Mouse (Mus musculus): ENCODE measurements around the gene Susd4. TPM values are rescaled to one million over a fixed set of nuclear protein-coding genes. Genes with fewer than 3 reads are reported as not detected.

Gene Susd4
- polyA plus RNA-seq, 1 experiment from 2014 or later, result 5.8 TPM

- H3K4me1 ChIP-seq (ENCODE audit: control insufficient read depth in 2 of 2, insufficient read depth in 2 of 2, low read length in 2 of 2), result no peaks in the 10 kb centered on the region
- H3K4me3 ChIP-seq (ENCODE audit: control insufficient read depth in 1 of 2, insufficient read depth in 1 of 2, low read depth in 1 of 2, low read length in 2 of 2), result no peak overlapping the region
- H3K27ac ChIP-seq (replicated peaks in 1 of 2; ENCODE audit: control insufficient read depth in 1 of 2, insufficient read depth in 1 of 2, low read depth in 2 of 2, low read length in 2 of 2), result no peak overlapping the region
- H3K9ac ChIP-seq (ENCODE audit: low read length), result no peak overlapping the region
- 71% methylated on average over 17 of the region's 17 CpGs for WGBS
- no peaks in the 10 kb centered on the region for H3K9me3 ChIP-seq (ENCODE audit: control insufficient read depth, low read length)
- no peak overlapping the region for H3K4me2 ChIP-seq (ENCODE audit: low read length)
- ATAC-seq (ENCODE audit: insufficient number of reproducible peaks, insufficient read depth, low FRiP score, low read depth), result no peak
- H3K36me3 ChIP-seq (ENCODE audit: control insufficient read depth, insufficient read depth, low read length), result no peaks in the 10 kb centered on the region
- peaks cover 9% of the 10 kb centered on the region; the same call in 1 of the 2 replicates for H3K27me3 ChIP-seq (ENCODE audit: control insufficient read depth, insufficient read depth, low read length)
Observed at GRCm38 (mm10) chr1:182747834-182748233, 15.8 kb upstream of the Susd4 start.

GRCm38 (mm10) chr1:182749080-182749479 is 14.6 kb upstream of the Susd4 start, which contains the start of gene Ccdc185:
Ccdc185 (minus strand) TSS chr1:182749180.
- no peak for ATAC-seq (ENCODE audit: insufficient number of reproducible peaks, insufficient read depth, low FRiP score, low read depth)
- Histone ChIP-seq H3K27ac (replicated peaks in 1 of 2; ENCODE audit: control insufficient read depth in 1 of 2, insufficient read depth in 1 of 2, low read depth in 2 of 2, low read length in 2 of 2) (no peak within 1 kb of the TSS), H3K4me2 (ENCODE audit: low read length) (no peak within 1 kb of the TSS), H3K9me3 (ENCODE audit: control insufficient read depth, low read length) (no peaks in the 10 kb centered on the region), H3K9ac (ENCODE audit: low read length) (no peak within 1 kb of the TSS), H3K4me3 (ENCODE audit: control insufficient read depth in 1 of 2, insufficient read depth in 1 of 2, low read depth in 1 of 2, low read length in 2 of 2) (no peak within 1 kb of the TSS), H3K36me3 (ENCODE audit: control insufficient read depth, insufficient read depth, low read length) (no peaks in the 10 kb centered on the region), H3K27me3 (ENCODE audit: control insufficient read depth, insufficient read depth, low read length) (peaks cover 9% of the 10 kb centered on the region; the same call in 1 of the 2 replicates), H3K4me1 (ENCODE audit: control insufficient read depth in 2 of 2, insufficient read depth in 2 of 2, low read length in 2 of 2) (no peaks in the 10 kb centered on the region)
- 84% methylated on average over 9 of the region's 9 CpGs for WGBS

- Histone ChIP-seq H3K4me2 (ENCODE audit: low read length) (no peak overlapping the region), H3K4me3 (ENCODE audit: control insufficient read depth in 1 of 2, insufficient read depth in 1 of 2, low read depth in 1 of 2, low read length in 2 of 2) (no peak overlapping the region), H3K4me1 (ENCODE audit: control insufficient read depth in 2 of 2, insufficient read depth in 2 of 2, low read length in 2 of 2) (no peaks in the 10 kb centered on the region), H3K9ac (ENCODE audit: low read length) (no peak overlapping the region), H3K27me3 (ENCODE audit: control insufficient read depth, insufficient read depth, low read length) (peaks cover 9% of the 10 kb centered on the region; the same call in 1 of the 2 replicates), H3K36me3 (ENCODE audit: control insufficient read depth, insufficient read depth, low read length) (no peaks in the 10 kb centered on the region), H3K9me3 (ENCODE audit: control insufficient read depth, low read length) (no peaks in the 10 kb centered on the region), H3K27ac (replicated peaks in 1 of 2; ENCODE audit: control insufficient read depth in 1 of 2, insufficient read depth in 1 of 2, low read depth in 2 of 2, low read length in 2 of 2) (no peak overlapping the region)
- no peak for ATAC-seq (ENCODE audit: insufficient number of reproducible peaks, insufficient read depth, low FRiP score, low read depth)
- 84% methylated on average over 8 of the region's 8 CpGs for WGBS
Observed at GRCm38 (mm10) chr1:182751301-182751700, 12.4 kb upstream of the Susd4 start.

GRCm38 (mm10) chr1:182753694-182754093 is 10.0 kb upstream of the Susd4 start:
- WGBS, result 78% methylated on average over 8 of the region's 8 CpGs
- no peak for ATAC-seq (ENCODE audit: insufficient number of reproducible peaks, insufficient read depth, low FRiP score, low read depth)
- Histone ChIP-seq H3K9me3 (ENCODE audit: control insufficient read depth, low read length) (no peaks in the 10 kb centered on the region), H3K4me2 (ENCODE audit: low read length) (no peak overlapping the region), H3K27me3 (ENCODE audit: control insufficient read depth, insufficient read depth, low read length) (peaks cover 6% of the 10 kb centered on the region; the same call in 1 of the 2 replicates), H3K9ac (ENCODE audit: low read length) (no peak overlapping the region), H3K27ac (replicated peaks in 1 of 2; ENCODE audit: control insufficient read depth in 1 of 2, insufficient read depth in 1 of 2, low read depth in 2 of 2, low read length in 2 of 2) (no peak overlapping the region), H3K36me3 (ENCODE audit: control insufficient read depth, insufficient read depth, low read length) (no peaks in the 10 kb centered on the region), H3K4me3 (ENCODE audit: control insufficient read depth in 1 of 2, insufficient read depth in 1 of 2, low read depth in 1 of 2, low read length in 2 of 2) (no peak overlapping the region), H3K4me1 (ENCODE audit: control insufficient read depth in 2 of 2, insufficient read depth in 2 of 2, low read length in 2 of 2) (no peaks in the 10 kb centered on the region)

- H3K4me3 ChIP-seq (ENCODE audit: control insufficient read depth in 1 of 2, insufficient read depth in 1 of 2, low read depth in 1 of 2, low read length in 2 of 2), result no peak overlapping the region
- H3K27me3 ChIP-seq (ENCODE audit: control insufficient read depth, insufficient read depth, low read length), result 0 out of 2 replicates have a peak, but pooled peaks cover 3% of the 10 kb centered on the region
- WGBS, result 78% methylated on average over 5 of the region's 5 CpGs
- H3K4me2 ChIP-seq (ENCODE audit: low read length), result no peak overlapping the region
- no peak for ATAC-seq (ENCODE audit: insufficient number of reproducible peaks, insufficient read depth, low FRiP score, low read depth)
- H3K4me1 ChIP-seq (ENCODE audit: control insufficient read depth in 2 of 2, insufficient read depth in 2 of 2, low read length in 2 of 2), result no peaks in the 10 kb centered on the region
- no peak overlapping the region for H3K27ac ChIP-seq (replicated peaks in 1 of 2; ENCODE audit: control insufficient read depth in 1 of 2, insufficient read depth in 1 of 2, low read depth in 2 of 2, low read length in 2 of 2)
- H3K9me3 ChIP-seq (ENCODE audit: control insufficient read depth, low read length), result no peaks in the 10 kb centered on the region
- H3K9ac ChIP-seq (ENCODE audit: low read length), result no peak overlapping the region
- no peaks in the 10 kb centered on the region for H3K36me3 ChIP-seq (ENCODE audit: control insufficient read depth, insufficient read depth, low read length)
Observed at GRCm38 (mm10) chr1:182754865-182755264, 8.8 kb upstream of the Susd4 start.

GRCm38 (mm10) chr1:182758783-182759182 is 4.9 kb upstream of the Susd4 start:
- H3K27ac ChIP-seq (replicated peaks in 1 of 2; ENCODE audit: control insufficient read depth in 1 of 2, insufficient read depth in 1 of 2, low read depth in 2 of 2, low read length in 2 of 2), result no peak overlapping the region

GRCm38 (mm10) chr1:182763191-182763715 is 407 bp upstream of the Susd4 start:
- no peaks in the 10 kb centered on the region for H3K9me3 ChIP-seq (ENCODE audit: control insufficient read depth, low read length)
- H3K36me3 ChIP-seq (ENCODE audit: control insufficient read depth, insufficient read depth, low read length), result no peaks in the 10 kb centered on the region
- peaks cover 20% of the 10 kb centered on the region for H3K27me3 ChIP-seq (ENCODE audit: control insufficient read depth, insufficient read depth, low read length)
- peak overlapping the region; percentile 96 for H3K4me2 ChIP-seq (ENCODE audit: low read length)
- H3K4me3 ChIP-seq (ENCODE audit: control insufficient read depth in 1 of 2, insufficient read depth in 1 of 2, low read depth in 1 of 2, low read length in 2 of 2), result peak overlapping the region; percentile 68 to 78
- peaks cover 5 to 10% of the 10 kb centered on the region in 2 experiments; a peak in 2 of 4 replicates for H3K4me1 ChIP-seq (ENCODE audit: control insufficient read depth in 2 of 2, insufficient read depth in 2 of 2, low read length in 2 of 2)
- H3K27ac ChIP-seq (replicated peaks in 1 of 2; ENCODE audit: control insufficient read depth in 1 of 2, insufficient read depth in 1 of 2, low read depth in 2 of 2, low read length in 2 of 2), result no peak overlapping the region
- H3K9ac ChIP-seq (ENCODE audit: low read length), result peak overlapping the region; percentile 72
- 13% methylated on average over 17 of the region's 17 CpGs for WGBS
- ATAC-seq (ENCODE audit: insufficient number of reproducible peaks, insufficient read depth, low FRiP score, low read depth), result 0 out of 2 replicates have a peak, but pooled peaks have one; percentile 6

More at GRCm38 (mm10) chr1:182758783-182759182, 4.9 kb upstream of the Susd4 start:
- 84% methylated on average over 1 of the region's 1 CpGs for WGBS
- Histone ChIP-seq H3K27me3 (ENCODE audit: control insufficient read depth, insufficient read depth, low read length) (peaks cover 12% of the 10 kb centered on the region; the same call in 1 of the 2 replicates), H3K4me1 (ENCODE audit: control insufficient read depth in 2 of 2, insufficient read depth in 2 of 2, low read length in 2 of 2) (peaks cover 0 to 4% of the 10 kb centered on the region in 2 experiments; a peak in 1 of 4 replicates), H3K9ac (ENCODE audit: low read length) (no peak overlapping the region), H3K4me2 (ENCODE audit: low read length) (no peak overlapping the region), H3K36me3 (ENCODE audit: control insufficient read depth, insufficient read depth, low read length) (no peaks in the 10 kb centered on the region), H3K4me3 (ENCODE audit: control insufficient read depth in 1 of 2, insufficient read depth in 1 of 2, low read depth in 1 of 2, low read length in 2 of 2) (no peak overlapping the region), H3K9me3 (ENCODE audit: control insufficient read depth, low read length) (no peaks in the 10 kb centered on the region)
- no peak for ATAC-seq (ENCODE audit: insufficient number of reproducible peaks, insufficient read depth, low FRiP score, low read depth)

All from heart, embryonic 14.5 days (tissue).